Mouse (Mus musculus) kidney, adult 2 months (tissue): ENCODE data around the gene Cfap20.

Experiments
- CTCF ChIP-seq: fragments of 200-500 bp; conservative IDR thresholded peaks from 2 replicates; pipeline ENCODE4 v1.5.1; 2011; ENCODE audit warnings: low read depth, mild to moderate bottlenecking, control low read depth, low read length, moderate library complexity, mixed read lengths; ENCODE audit not compliant: insufficient read depth, insufficient read length
- POLR2A ChIP-seq: fragments of 200-500 bp; IDR thresholded peaks from one replicate; pipeline ENCODE4 v1.6.1; 2011; ENCODE audit warnings: low read depth, low read length, control low read depth

DNA sequence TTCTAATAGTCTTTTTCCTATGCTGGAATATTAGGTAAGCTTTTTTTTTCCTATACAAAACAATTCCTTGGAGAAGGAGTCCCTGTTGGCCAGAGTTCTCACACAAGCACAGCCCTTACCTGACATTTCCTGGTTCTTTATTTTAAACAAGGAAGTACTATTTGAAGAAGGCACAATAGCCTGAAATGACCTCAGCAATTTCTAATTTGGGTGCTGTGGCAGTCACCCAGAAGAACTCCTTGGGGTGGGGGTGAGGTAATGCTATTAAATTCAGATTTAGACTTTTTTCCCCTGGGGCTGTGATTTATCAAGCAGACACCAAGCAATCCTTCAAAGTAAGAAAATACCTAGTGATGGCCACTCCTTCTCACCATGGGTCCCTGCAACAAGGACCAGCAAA is 53.7 kb downstream of the Cfap20 start:
- no peak for TF ChIP-seq CTCF
- TF ChIP-seq POLR2A = no peak
